Mouse (Mus musculus): ENCODE results near the gene Sh3gl2. TPM values are rescaled to one million over a fixed set of nuclear protein-coding genes. Genes with fewer than 3 reads are reported as not detected.

Sh3gl2 gene
- total and polyA plus RNA-seq, 3 experiments: 0.05 TPM; not detected in 2

DNA sequence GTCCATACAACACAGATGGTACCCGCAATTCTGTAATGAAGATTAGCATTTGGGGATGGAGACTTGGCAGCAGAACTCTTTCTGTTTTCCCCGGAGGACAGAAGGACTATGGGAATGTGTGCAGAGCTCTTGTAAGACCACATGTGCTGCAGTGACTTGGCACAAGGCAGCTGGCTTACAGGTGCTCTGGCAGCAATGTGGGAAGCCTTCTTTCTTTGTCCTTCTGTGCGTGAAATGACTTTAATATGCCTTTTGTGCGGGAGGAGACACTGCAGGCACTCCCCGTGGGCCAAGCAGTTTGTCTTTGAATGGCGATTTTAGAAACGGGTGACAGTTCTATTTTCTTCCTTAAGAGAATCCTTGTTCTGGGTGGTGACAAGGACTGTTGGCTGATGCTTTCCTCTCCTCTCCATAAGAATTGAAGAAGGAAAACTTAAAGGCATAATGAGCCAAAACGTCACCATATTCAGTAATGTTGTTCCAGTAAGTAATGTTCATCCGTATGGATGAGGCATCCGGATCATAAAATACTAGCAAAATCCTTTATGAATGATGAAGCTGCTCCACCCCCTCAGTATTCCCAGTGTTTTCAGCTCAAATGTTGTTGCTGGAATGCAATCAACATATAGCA is 281.5 kb downstream of the Sh3gl2 start:
- DNase-seq (ENCODE audit: low spot score) (no peak), ATAC-seq (ENCODE audit: extremely low read depth, insufficient number of reproducible peaks, low FRiP score, poor library complexity, severe bottlenecking) (no peak)
- no peaks in the 10 kb centered on the region for H3K27me3 ChIP-seq (ENCODE audit: insufficient read depth, low read length)
- H3K4me3 ChIP-seq (ENCODE audit: low read depth, low read length): no peak overlapping the region
- H3K4me1 ChIP-seq (ENCODE audit: insufficient read depth, low read depth, low read length): no peaks in the 10 kb centered on the region
- TF ChIP-seq CTCF (IDR thresholded peaks at IDR 0.05; ENCODE audit: low read depth, low read length) (no peak), POLR2AphosphoS5 (IDR thresholded peaks at IDR 0.05; ENCODE audit: insufficient replicate concordance, low read depth, low read length) (no peak), TAL1 (conservative IDR thresholded peaks at IDR 0.05; ENCODE audit: low read depth, low read length) (no peak), GATA1 (IDR thresholded peaks at IDR 0.05; ENCODE audit: borderline replicate concordance, low read length) (no peak), GATA2 (IDR thresholded peaks at IDR 0.05; ENCODE audit: borderline replicate concordance, low read depth, low read length) (no peak)
- H3K9me3 ChIP-seq (replicated peaks): peaks cover 5% of the 10 kb centered on the region; the same call in 1 of the 2 replicates
- H3K36me3 ChIP-seq (replicated peaks): no peaks in the 10 kb centered on the region

- Histone ChIP-seq H3K36me3 (replicated peaks) (no peaks in the 10 kb centered on the region), H3K9me3 (replicated peaks) (peaks cover 5% of the 10 kb centered on the region), H3K4me1 (ENCODE audit: insufficient read depth, low read depth, low read length) (no peaks in the 10 kb centered on the region), H3K4me3 (ENCODE audit: low read depth, low read length) (no peak overlapping the region), H3K27me3 (ENCODE audit: insufficient read depth, low read length) (no peaks in the 10 kb centered on the region)
- no peak for TF ChIP-seq TAL1 (conservative IDR thresholded peaks at IDR 0.05; ENCODE audit: low read depth, low read length)
- no peak for TF ChIP-seq GATA1 (IDR thresholded peaks at IDR 0.05; ENCODE audit: borderline replicate concordance, low read length)
- TF ChIP-seq CTCF (IDR thresholded peaks at IDR 0.05; ENCODE audit: low read depth, low read length): no peak
- no peak for TF ChIP-seq POLR2AphosphoS5 (IDR thresholded peaks at IDR 0.05; ENCODE audit: insufficient replicate concordance, low read depth, low read length)
- no peak for TF ChIP-seq GATA2 (IDR thresholded peaks at IDR 0.05; ENCODE audit: borderline replicate concordance, low read depth, low read length)
- ATAC-seq (ENCODE audit: extremely low read depth, insufficient number of reproducible peaks, low FRiP score, poor library complexity, severe bottlenecking) (no peak), DNase-seq (ENCODE audit: low spot score) (no peak)
These were observed 300.8 kb downstream of the Sh3gl2 start for GRCm38 (mm10) chr4:85505718-85506117.

- H3K9me3 ChIP-seq (replicated peaks): peaks cover 8% of the 10 kb centered on the region
- ATAC-seq (ENCODE audit: extremely low read depth, insufficient number of reproducible peaks, low FRiP score, poor library complexity, severe bottlenecking) (no peak), DNase-seq (ENCODE audit: low spot score) (no peak)
- no peaks in the 10 kb centered on the region for H3K27me3 ChIP-seq (ENCODE audit: insufficient read depth, low read length)
- TF ChIP-seq POLR2AphosphoS5 (IDR thresholded peaks at IDR 0.05; ENCODE audit: insufficient replicate concordance, low read depth, low read length) (no peak), GATA2 (IDR thresholded peaks at IDR 0.05; ENCODE audit: borderline replicate concordance, low read depth, low read length) (no peak), GATA1 (IDR thresholded peaks at IDR 0.05; ENCODE audit: borderline replicate concordance, low read length) (no peak), CTCF (IDR thresholded peaks at IDR 0.05; ENCODE audit: low read depth, low read length) (no peak), TAL1 (conservative IDR thresholded peaks at IDR 0.05; ENCODE audit: low read depth, low read length) (no peak)
- no peak overlapping the region for H3K4me3 ChIP-seq (ENCODE audit: low read depth, low read length)
- H3K36me3 ChIP-seq (replicated peaks): no peaks in the 10 kb centered on the region
- no peaks in the 10 kb centered on the region for H3K4me1 ChIP-seq (ENCODE audit: insufficient read depth, low read depth, low read length)
These were observed 302.1 kb downstream of the Sh3gl2 start for GRCm38 (mm10) chr4:85506976-85507375.

- Histone ChIP-seq H3K4me3 (ENCODE audit: low read depth, low read length) (no peak overlapping the region), H3K36me3 (replicated peaks) (no peaks in the 10 kb centered on the region), H3K27me3 (ENCODE audit: insufficient read depth, low read length) (no peaks in the 10 kb centered on the region), H3K4me1 (ENCODE audit: insufficient read depth, low read depth, low read length) (no peaks in the 10 kb centered on the region), H3K9me3 (replicated peaks) (peaks cover 10% of the 10 kb centered on the region)
- ATAC-seq (ENCODE audit: extremely low read depth, insufficient number of reproducible peaks, low FRiP score, poor library complexity, severe bottlenecking) (no peak), DNase-seq (ENCODE audit: low spot score) (no peak)
- TF ChIP-seq GATA1 (IDR thresholded peaks at IDR 0.05; ENCODE audit: borderline replicate concordance, low read length) (no peak), POLR2AphosphoS5 (IDR thresholded peaks at IDR 0.05; ENCODE audit: insufficient replicate concordance, low read depth, low read length) (no peak), TAL1 (conservative IDR thresholded peaks at IDR 0.05; ENCODE audit: low read depth, low read length) (no peak), GATA2 (IDR thresholded peaks at IDR 0.05; ENCODE audit: borderline replicate concordance, low read depth, low read length) (no peak), CTCF (IDR thresholded peaks at IDR 0.05; ENCODE audit: low read depth, low read length) (no peak)
These were observed 302.6 kb downstream of the Sh3gl2 start for GRCm38 (mm10) chr4:85507491-85507890.

- H3K36me3 ChIP-seq (replicated peaks): no peaks in the 10 kb centered on the region
These were observed 308.4 kb downstream of the Sh3gl2 start for GRCm38 (mm10) chr4:85513288-85513687.

DNA sequence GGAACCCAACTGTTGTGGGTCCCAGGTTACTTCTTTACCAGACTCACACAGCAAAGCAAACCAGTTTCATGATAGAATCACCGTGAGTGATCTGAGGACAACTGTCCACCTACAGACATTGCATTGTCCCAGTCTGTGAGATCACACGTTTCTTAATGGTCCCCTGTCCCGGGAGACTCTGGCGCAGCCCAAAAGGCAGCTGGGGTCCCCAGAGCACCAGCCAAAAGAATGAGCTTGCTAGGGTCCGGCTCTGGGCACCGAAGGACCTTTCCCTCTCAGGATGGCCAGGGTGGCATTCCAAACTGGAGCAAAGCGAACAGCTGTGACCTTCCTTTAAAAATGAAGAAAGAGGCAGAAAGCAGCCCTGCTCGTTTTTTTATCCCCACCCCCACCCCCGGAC is 308.9 kb downstream of the Sh3gl2 start, which contains the start of gene Adamtsl1:
Gene Adamtsl1 (plus strand): TSS at position 381 of the 400 bp plus-strand sequence.
- peak within 1 kb of the TSS; percentile 35 for H3K4me3 ChIP-seq (ENCODE audit: low read depth, low read length)

More at GRCm38 (mm10) chr4:85513288-85513687, 308.4 kb downstream of the Sh3gl2 start:
- DNase-seq (ENCODE audit: low spot score) (no peak), ATAC-seq (ENCODE audit: extremely low read depth, insufficient number of reproducible peaks, low FRiP score, poor library complexity, severe bottlenecking) (no peak)
- Histone ChIP-seq H3K4me1 (ENCODE audit: insufficient read depth, low read depth, low read length) (no peaks in the 10 kb centered on the region), H3K27me3 (ENCODE audit: insufficient read depth, low read length) (no peaks in the 10 kb centered on the region; the same call in 1 of the 2 replicates), H3K4me3 (ENCODE audit: low read depth, low read length) (no peak overlapping the region), H3K9me3 (replicated peaks) (peaks cover 33% of the 10 kb centered on the region)
- TF ChIP-seq GATA2 (IDR thresholded peaks at IDR 0.05; ENCODE audit: borderline replicate concordance, low read depth, low read length): no peak
- no peak for TF ChIP-seq CTCF (IDR thresholded peaks at IDR 0.05; ENCODE audit: low read depth, low read length)
- no peak for TF ChIP-seq GATA1 (IDR thresholded peaks at IDR 0.05; ENCODE audit: borderline replicate concordance, low read length)
- TF ChIP-seq POLR2AphosphoS5 (IDR thresholded peaks at IDR 0.05; ENCODE audit: insufficient replicate concordance, low read depth, low read length): no peak
- no peak for TF ChIP-seq TAL1 (conservative IDR thresholded peaks at IDR 0.05; ENCODE audit: low read depth, low read length)

More for the DNA sequence above, 308.9 kb downstream of the Sh3gl2 start, which contains the start of gene Adamtsl1:
- no peak for ATAC-seq (ENCODE audit: extremely low read depth, insufficient number of reproducible peaks, low FRiP score, poor library complexity, severe bottlenecking)
- Histone ChIP-seq H3K27me3 (ENCODE audit: insufficient read depth, low read length) (no peaks in the 10 kb centered on the region; the same call in 1 of the 2 replicates), H3K4me1 (ENCODE audit: insufficient read depth, low read depth, low read length) (no peaks in the 10 kb centered on the region), H3K36me3 (replicated peaks) (no peaks in the 10 kb centered on the region), H3K9me3 (replicated peaks) (peaks cover 33% of the 10 kb centered on the region)
- TF ChIP-seq POLR2AphosphoS5 (IDR thresholded peaks at IDR 0.05; ENCODE audit: insufficient replicate concordance, low read depth, low read length) (no peak), GATA2 (IDR thresholded peaks at IDR 0.05; ENCODE audit: borderline replicate concordance, low read depth, low read length) (no peak), TAL1 (conservative IDR thresholded peaks at IDR 0.05; ENCODE audit: low read depth, low read length) (no peak), CTCF (IDR thresholded peaks at IDR 0.05; ENCODE audit: low read depth, low read length) (no peak), GATA1 (IDR thresholded peaks at IDR 0.05; ENCODE audit: borderline replicate concordance, low read length) (no peak)
- no peak for DNase-seq (ENCODE audit: low spot score)
